Mouse (Mus musculus) gastrocnemius, adult 2 months (tissue): ENCODE measurements around the gene Haao. TPM values are rescaled to one million over a fixed set of nuclear protein-coding genes. Genes with fewer than 3 reads are reported as not detected.
A peak's percentile ranks its signal among the peaks of the same experiment; 100 is the strongest.

Experiments
- DNase-seq: peaks from one replicate; pipeline ENCODE4 v3.0.0; 2022
- H3K27ac ChIP-seq: fragments of 200-600 bp; 2 replicates; pipeline ENCODE4 v1.8.1; 2022; ENCODE audit warnings: mild to moderate bottlenecking
- H3K4me3 ChIP-seq: fragments of 200-600 bp; 2 replicates; pipeline ENCODE4 v1.8.1; 2022; ENCODE audit warnings: mild to moderate bottlenecking, moderate library complexity
- CTCF ChIP-seq: fragments of 200-600 bp; IDR thresholded peaks from 2 replicates; pipeline ENCODE4 v1.8.1; 2022; ENCODE audit warnings: antibody characterized with exemption, mild to moderate bottlenecking, moderate library complexity
- intact Hi-C: fragments of 180-260 bp; cut with DNase I; formaldehyde crosslinking; loops from one replicate; pipeline ENCODE4 v1.15.1; 2025
- total RNA-seq, 2 experiments: library from RNA; stranded (reverse); gene quantifications; 2 replicates each; pipeline ENCODE4 v1.2.3; 2021

Haao gene
- total RNA-seq, 2 experiments from 2014 or later: not detected

DNA sequence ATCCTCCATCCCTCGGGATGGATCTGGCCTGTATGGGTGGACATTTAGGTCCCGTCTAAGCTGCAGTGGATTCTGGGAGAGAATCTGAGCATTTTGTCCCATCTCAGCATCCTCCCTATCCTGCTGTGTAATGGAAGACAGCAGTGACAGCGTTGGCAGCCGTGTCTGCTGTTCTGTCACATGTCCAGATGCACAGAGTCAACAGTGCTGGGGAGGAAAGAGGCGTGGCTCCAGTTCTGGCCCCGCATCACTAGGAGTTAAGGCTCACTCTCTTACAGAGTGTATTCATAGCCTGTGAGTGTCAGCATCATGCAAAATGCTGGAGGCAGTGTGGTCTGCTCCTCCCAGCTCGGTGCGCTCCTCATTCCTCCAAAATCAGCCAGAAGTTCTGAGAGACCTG, 28.3 kb downstream of the Haao start:
- intact Hi-C loops: no loop called here
- Histone ChIP-seq H3K27ac (no peak overlapping the region), H3K4me3 (no peak overlapping the region)
- TF ChIP-seq CTCF: no peak
- peak; percentile 38 for DNase-seq

DNA sequence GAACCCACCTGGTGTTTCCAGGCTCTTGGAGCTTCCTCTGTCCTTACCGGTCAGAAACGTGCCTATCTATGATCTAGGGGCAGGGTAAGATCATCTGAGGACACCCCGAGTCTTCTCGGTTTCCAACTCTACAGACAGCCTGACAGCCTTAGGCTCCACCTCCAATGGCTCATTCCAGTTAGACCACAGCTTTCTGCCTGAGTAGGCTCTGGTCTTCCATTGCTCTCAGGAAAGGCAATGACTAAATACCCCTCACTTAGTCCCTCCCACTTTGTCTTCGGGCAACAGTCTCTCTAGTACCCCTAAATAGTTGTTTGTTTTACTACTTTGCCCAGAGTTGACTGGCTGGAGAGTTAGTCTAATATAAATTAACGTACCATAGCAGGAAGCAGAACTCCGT, 30.8 kb downstream of the Haao start:
- Histone ChIP-seq H3K27ac (no peak overlapping the region), H3K4me3 (no peak overlapping the region)
- intact Hi-C loops: no loop called here
- no peak for TF ChIP-seq CTCF
- DNase-seq: no peak

DNA sequence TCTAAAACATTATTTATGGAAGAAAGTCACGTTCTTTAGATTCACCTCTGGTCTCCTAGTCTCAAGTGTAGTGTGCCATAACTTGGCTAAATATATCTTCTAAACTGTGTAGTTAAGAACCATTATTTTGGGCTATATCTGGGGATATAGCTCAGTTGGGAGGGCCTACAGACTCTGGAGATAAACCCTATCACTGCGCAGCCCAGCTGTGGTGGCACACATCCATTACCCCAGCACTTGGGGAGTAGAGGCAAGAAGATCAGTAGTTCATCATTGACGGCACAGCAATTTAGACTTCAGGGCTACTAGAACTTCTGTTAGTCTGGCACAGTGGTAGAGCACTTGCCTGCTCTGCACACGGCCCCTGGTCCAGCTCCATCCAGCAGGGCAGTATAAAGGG, 34.7 kb downstream of the Haao start:
- no peak for DNase-seq
- no peak overlapping the region for H3K27ac ChIP-seq
- no peak for TF ChIP-seq CTCF
- intact Hi-C loops: no loop called here
- no peak overlapping the region for H3K4me3 ChIP-seq

DNA sequence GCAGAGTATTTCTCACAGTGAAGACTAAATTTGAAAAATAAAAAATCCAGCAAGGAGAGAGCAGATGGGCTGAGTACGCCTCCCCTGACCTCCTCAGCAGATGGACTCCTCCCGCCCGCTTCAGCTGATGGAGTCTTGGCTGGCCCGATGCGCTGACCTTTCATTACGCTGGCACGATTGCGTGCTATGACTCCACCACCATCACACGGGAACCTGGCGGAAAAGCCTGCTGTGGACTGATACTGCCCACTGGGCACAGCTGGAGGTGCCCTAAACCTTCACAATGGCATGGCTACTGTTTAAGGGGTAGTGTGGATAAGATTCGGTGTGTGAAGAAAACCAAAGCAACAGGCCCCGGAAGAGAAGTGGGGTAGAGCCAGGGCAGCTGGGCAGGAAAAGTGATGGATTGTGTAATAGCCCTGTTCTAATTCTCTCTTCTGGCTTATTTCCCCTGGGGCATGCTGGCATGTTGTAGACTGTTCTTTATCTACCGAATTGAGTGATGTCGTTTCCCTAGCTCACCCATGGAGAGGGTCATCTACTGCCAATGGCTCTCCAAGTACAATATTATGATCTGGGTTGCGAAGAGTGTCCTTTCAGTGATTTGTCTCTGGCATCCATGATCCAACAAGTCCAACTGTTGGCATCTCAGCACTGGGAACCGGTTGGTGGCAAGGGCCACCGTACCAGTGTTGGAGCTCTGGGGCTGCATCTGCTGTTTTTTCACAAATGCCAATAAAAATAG, 35.4 kb downstream of the Haao start:
- H3K27ac ChIP-seq: no peak overlapping the region
- no peak overlapping the region for H3K4me3 ChIP-seq
- no peak for TF ChIP-seq CTCF
- intact Hi-C loops: no loop called here
- DNase-seq: no peak

DNA sequence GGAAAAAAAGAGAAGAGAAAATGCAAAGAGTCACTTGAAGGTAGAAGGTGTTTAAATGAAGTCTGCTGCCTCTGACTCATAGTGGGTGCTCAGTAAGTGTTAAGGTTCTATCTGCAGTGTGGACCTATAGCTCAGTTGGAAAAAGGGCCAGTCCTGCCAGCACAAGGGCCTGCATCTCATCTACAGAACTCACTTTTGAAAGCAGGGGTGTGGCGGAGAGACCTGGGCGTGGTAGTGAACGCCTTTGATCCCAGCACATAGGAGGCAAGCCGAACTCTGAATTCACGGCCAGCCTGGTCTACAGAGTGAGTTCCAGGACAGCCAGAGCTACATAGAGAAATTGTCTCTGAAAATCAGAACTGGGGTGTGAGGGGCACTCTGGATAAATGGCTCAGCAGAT, 37.5 kb downstream of the Haao start:
- Histone ChIP-seq H3K4me3 (no peak overlapping the region), H3K27ac (no peak overlapping the region)
- intact Hi-C loops: no loop called here
- no peak for DNase-seq
- TF ChIP-seq CTCF: no peak

DNA sequence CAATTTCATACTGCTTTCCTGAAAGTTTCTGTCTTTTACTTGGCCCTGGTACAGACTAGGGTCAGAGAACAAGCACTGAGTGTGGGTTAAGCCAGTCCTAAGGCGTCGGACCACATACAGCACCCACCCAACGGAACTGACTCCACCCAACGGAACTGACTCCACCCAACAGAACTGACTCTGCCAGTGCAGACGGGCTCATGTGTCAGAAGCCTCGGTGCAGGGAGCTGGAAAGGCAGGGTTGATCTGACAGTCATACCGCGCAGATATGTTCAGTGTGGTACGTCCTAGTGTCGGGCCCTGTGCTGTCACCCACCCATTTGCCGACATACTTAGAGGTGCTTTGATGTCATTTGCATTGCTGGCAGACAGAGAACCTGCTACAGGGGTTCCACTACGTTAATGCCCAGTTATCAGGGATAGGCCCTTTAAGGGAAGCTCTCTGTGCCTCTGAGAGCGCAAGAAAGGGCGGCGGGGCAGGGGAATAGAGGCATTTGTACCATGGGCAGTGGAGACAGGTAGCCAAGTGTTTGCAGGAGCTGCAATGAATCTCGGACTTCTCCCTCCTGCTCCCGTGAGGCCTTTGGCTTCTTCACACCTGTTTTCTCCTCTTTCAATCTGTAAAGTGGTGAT, 38.5 kb downstream of the Haao start:
- Histone ChIP-seq H3K4me3 (no peak overlapping the region), H3K27ac (no peak overlapping the region)
- no peak for DNase-seq
- no peak for TF ChIP-seq CTCF
- intact Hi-C loops: no loop called here

DNA sequence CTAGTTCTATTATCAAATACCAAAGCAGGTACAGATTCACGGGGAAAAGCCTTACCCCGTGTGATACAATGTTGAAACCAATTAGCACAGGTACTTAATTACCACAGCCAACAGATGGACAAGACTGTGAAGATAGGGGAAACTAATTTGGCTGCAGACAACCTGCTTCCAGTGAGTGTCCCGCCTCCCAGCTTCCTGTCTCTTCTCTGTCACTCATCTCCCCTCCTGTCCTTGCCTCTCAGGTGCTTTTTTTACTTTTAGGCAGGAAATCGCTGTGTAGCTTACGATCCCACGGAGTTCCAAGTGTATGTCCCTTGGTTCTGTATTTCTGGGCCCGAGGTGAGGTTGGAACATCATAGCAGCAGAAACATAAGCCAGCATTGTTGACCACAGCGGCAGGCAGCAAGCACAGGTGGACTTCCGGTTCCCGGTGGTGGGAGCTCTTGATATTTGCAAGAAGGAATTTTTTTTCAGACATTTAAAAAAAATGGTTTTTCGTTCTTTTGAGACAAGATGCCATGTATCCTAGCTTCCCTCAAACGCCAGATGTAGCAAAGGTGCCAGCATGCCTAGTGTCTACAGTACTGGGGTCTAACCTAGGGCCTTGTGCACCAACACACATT, 39.2 kb downstream of the Haao start:
- Histone ChIP-seq H3K27ac (no peak overlapping the region), H3K4me3 (no peak overlapping the region)
- no peak for TF ChIP-seq CTCF
- DNase-seq: no peak
- intact Hi-C loops: no loop called here

DNA sequence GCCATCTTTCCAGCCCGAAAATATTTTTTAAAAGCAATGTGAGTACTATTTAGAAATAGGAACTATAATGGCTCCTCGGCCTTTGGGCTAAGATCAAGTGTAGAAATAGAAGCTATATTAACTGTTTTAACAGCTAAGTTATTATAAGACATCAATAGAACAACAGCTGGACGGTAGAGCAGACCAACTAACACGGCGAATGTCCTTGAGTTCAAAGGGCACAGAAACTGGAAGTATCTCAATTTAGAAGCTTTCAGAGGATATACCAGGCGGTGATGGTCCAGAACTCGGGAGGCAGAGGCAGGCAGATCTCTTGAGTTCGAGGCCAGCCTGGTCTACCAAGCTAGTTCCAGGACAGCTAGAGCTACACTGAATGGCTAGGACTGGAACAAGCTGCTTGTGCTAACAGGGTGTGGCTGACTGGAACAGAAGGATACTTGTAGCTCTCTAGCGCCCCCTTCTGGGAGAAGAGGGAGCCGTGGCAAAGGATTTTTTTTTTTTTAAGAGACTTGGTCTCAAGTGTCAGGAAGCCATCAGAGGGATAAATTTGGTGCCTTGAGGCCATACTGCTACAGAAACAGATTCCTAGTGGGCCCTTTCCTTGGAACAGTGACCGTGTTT, 39.9 kb downstream of the Haao start:
- peak; percentile 59 for DNase-seq
- H3K27ac ChIP-seq: no peak overlapping the region
- intact Hi-C loops: no loop called here
- H3K4me3 ChIP-seq: no peak overlapping the region
- peak; percentile 75 for TF ChIP-seq CTCF

DNA sequence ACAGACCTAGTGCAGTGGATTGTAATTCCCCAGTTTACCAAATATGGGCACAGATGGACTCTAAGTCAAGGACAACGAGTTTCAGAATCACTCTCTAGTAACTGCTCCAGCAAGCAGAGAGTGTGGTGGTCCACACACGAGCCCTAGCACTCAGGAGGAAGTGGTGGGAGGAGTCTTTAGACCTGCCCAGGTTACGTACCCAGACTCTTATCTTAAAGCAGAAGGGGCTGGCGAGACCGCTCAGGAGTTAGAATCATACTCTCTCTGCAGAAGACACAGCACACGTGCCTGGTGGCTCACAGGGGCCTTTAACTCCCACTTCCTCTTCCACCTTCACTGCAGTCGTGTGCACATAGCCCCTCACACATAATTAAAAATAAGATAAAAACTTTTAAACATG, 40.4 kb downstream of the Haao start:
- Histone ChIP-seq H3K4me3 (no peak overlapping the region), H3K27ac (no peak overlapping the region)
- intact Hi-C loops: no loop called here
- no peak for TF ChIP-seq CTCF
- no peak for DNase-seq

DNA sequence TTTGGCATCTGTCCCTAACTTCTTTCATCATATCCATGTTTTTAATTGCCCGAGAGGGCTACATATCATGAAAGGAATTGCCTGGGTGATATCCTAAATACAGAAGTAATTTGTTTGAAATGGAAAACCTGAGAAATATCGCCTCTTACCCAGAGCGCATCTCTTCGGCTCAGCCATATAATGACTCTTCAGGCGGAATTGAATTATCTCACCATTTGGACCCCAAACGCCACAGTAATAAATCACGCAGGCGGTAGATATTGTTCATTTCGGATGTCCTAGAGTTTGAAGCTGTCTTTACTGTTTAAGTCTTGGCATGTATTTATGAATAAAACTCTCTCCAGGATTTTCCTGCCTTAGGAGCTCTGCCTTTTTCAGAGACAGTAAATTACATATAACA, 42.7 kb downstream of the Haao start:
- no peak for DNase-seq
- Histone ChIP-seq H3K4me3 (no peak overlapping the region), H3K27ac (no peak overlapping the region)
- TF ChIP-seq CTCF: no peak
- intact Hi-C loops: no loop called here

DNA sequence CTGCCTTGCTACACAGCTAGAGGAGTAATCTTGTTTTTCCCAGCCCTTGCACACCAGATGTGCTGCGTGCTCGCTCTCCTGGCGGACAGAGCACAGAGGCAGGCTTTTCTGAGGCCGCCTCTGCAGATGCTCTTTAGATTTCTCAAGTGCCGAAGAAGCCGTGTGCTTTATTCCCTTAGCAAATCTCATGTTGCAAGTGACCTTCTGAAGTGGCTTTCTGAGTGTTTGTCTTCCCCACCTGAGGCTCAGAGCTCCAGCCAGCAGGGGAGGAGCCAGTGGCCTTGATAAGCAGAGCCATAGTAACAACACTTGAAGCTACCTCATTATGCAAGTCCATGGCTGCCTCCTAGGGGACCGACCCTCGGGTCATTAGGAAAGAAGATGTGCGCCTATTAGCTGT, 43.8 kb downstream of the Haao start:
- intact Hi-C loops: no loop called here
- Histone ChIP-seq H3K4me3 (no peak overlapping the region), H3K27ac (no peak overlapping the region)
- no peak for DNase-seq
- TF ChIP-seq CTCF: no peak

DNA sequence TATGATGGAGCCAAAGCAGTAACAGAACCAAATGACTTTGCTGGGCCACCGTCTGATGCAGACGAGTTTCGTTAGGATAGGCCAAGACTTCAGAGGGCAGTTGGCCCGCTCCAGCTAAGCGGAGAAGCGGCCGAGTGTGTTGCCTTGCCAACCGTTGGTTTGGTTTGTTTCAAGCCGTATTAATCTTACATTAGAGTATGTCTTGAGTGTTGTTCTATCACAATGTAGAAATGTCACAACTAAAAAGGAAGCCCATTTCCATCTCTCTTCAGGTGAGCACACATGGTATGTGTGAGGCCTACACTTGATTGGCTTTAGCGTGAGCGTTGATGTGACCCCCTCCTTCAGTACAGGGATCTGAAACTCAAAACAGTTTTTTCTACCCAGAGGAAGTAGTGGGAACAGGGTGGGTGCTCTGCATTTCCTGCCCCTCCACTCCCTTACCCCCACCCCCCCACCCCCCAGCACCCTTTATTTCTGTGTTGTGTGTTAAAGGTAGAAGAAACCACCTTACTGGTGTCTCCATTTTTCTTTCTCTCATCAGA, 48.2 kb downstream of the Haao start:
- intact Hi-C loops: no loop called here
- Histone ChIP-seq H3K27ac (no peak overlapping the region), H3K4me3 (no peak overlapping the region)
- TF ChIP-seq CTCF: no peak
- DNase-seq: no peak

DNA sequence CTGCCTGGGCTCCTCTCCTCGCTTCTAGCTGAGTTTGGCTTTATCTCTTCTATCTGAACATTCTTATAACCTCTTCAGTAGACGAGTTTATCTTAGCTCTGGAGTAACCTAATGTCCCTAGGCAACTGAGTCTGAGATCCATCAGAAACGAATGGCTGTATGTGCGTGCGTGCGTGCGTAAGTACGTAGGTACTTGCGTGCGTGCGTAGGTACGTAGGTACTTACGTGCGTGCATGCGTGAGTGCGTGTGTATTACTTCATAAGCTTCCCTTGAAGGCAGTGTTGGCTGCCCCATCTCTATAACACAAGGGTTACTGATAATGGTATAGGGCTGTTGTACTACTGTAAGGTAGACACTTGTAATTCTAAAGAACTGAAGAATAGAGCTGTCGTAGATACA, 52.6 kb downstream of the Haao start:
- intact Hi-C loops: no loop called here
- TF ChIP-seq CTCF: no peak
- H3K27ac ChIP-seq: no peak overlapping the region
- H3K4me3 ChIP-seq: no peak overlapping the region
- DNase-seq: no peak
